Mouse (Mus musculus) embryo, embryonic 11 days (tissue): ENCODE measurements around the gene T2.
A peak's percentile ranks its signal among the peaks of the same experiment; 100 is the strongest.

ENCODE experiments used
- DNase-seq: peaks from one replicate; pipeline ENCODE4 v3.0.0-alpha.2; 2015

T2 gene

GRCm38 (mm10) chr17:8421517-8421916 lies 65.7 kb downstream of the T2 start:
- no peak for DNase-seq

GRCm38 (mm10) chr17:8423283-8423682 lies 67.5 kb downstream of the T2 start:
- DNase-seq: no peak

- no peak for DNase-seq
Measured at GRCm38 (mm10) chr17:8429436-8429835, 73.6 kb downstream of the T2 start.

GRCm38 (mm10) chr17:8429896-8430295 lies 74.1 kb downstream of the T2 start:
- no peak for DNase-seq

- DNase-seq: no peak
Measured at GRCm38 (mm10) chr17:8432179-8432800, 76.5 kb downstream of the T2 start.

GRCm38 (mm10) chr17:8433121-8433977 lies 77.6 kb downstream of the T2 start:
- no peak for DNase-seq

- DNase-seq: no peak
Measured at GRCm38 (mm10) chr17:8433978-8434960, 78.5 kb downstream of the T2 start, which contains the start of gene T. Gene T, plus strand, starts transcription at chr17:8434423.

- no peak for DNase-seq
Measured at GRCm38 (mm10) chr17:8436184-8436583, 80.4 kb downstream of the T2 start.

- no peak for DNase-seq
Measured at GRCm38 (mm10) chr17:8444062-8444461, 88.3 kb downstream of the T2 start.

- DNase-seq: peak; percentile 49
Measured at GRCm38 (mm10) chr17:8447676-8448192, 91.9 kb downstream of the T2 start.

- no peak for DNase-seq
Measured at GRCm38 (mm10) chr17:8448324-8448723, 92.5 kb downstream of the T2 start.

GRCm38 (mm10) chr17:8455196-8455595 lies 99.4 kb downstream of the T2 start:
- no peak for DNase-seq

GRCm38 (mm10) chr17:8455601-8456000 lies 99.8 kb downstream of the T2 start:
- no peak for DNase-seq

- DNase-seq: no peak
Measured at GRCm38 (mm10) chr17:8456856-8457460, 101.2 kb downstream of the T2 start.

GRCm38 (mm10) chr17:8461568-8461967 lies 105.8 kb downstream of the T2 start:
- DNase-seq: peak; percentile 66

GRCm38 (mm10) chr17:8463482-8464128 lies 107.8 kb downstream of the T2 start:
- DNase-seq: peak; percentile 86

GRCm38 (mm10) chr17:8467771-8468170 lies 112.0 kb downstream of the T2 start:
- no peak for DNase-seq

- DNase-seq: peak; percentile 87
Measured at GRCm38 (mm10) chr17:8468716-8469344, 113.0 kb downstream of the T2 start.
